Mouse (Mus musculus) liver, postnatal 0 days (tissue): ENCODE measurements around the gene Lgals1.

ENCODE experiments used
- CTCF ChIP-seq: sonication (generic); IDR thresholded peaks from 2 replicates; pipeline ENCODE4 v1.5.1; 2016; ENCODE audit warnings: antibody characterized with exemption, low read depth
- EP300 ChIP-seq: IDR thresholded peaks from 2 replicates; pipeline ENCODE4 v1.6.1; 2016; ENCODE audit warnings: antibody characterized with exemption, low read depth, mild to moderate bottlenecking

DNA sequence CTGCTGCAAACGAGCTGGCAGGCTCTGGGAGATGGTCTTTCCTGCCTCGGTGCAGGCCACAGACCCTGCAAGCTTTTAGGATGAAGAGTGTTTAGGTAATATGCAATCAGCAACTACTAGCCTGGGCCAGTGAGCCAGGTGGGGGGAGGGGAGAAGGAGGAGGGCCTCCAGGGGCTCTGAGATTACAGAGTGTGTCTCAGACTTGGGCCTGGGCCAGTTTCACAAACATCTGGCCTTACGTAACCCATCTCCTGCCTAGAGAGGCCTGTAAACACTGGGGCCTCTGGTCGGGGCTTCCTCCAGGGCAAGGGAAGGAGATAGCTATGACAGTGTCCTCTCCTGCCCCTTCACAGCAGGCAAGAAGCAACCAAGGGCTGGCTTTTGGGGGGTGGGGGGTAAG, 52.4 kb downstream of the Lgals1 start:
- TF ChIP-seq CTCF (no peak), EP300 (no peak)
